Mouse (Mus musculus) brain, embryonic 14.5 days (tissue): ENCODE measurements at regions not wholly inside any gene's neighbourhood (a gene's known extent, or its start where the extent isn't known, plus 50 kb on each side); places are given as distances from the start of the nearest gene placed in this dataset.

Experiments used
- DNase-seq: peaks from one replicate; pipeline ENCODE4 v3.0.0-alpha.2; 2011; ENCODE audit warnings: low read depth
- CTCF ChIP-seq: fragments of 200-500 bp; IDR thresholded peaks from 2 replicates; pipeline ENCODE4 v1.5.1; 2012; ENCODE audit warnings: inconsistent platforms, mild to moderate bottlenecking, moderate library complexity, borderline replicate concordance; ENCODE audit not compliant: insufficient read depth, insufficient read length; ENCODE audit errors: extremely low read depth
- POLR2A ChIP-seq: fragments of 200-500 bp; IDR thresholded peaks from 2 replicates; pipeline ENCODE4 v1.6.1; 2012; ENCODE audit warnings: mild to moderate bottlenecking, inconsistent platforms, borderline replicate concordance; ENCODE audit not compliant: poor library complexity, insufficient read depth, insufficient read length, severe bottlenecking; ENCODE audit errors: extremely low read depth

- TF ChIP-seq CTCF (no peak), POLR2A (no peak)
- DNase-seq: peak; percentile 80
These were observed 321.4 kb downstream of the Lmx1a start for GRCm38 (mm10) chr1:168010416-168010815.

GRCm38 (mm10) chr1:168012069-168012468, 323.0 kb downstream of the Lmx1a start:
- DNase-seq: no peak
- TF ChIP-seq CTCF (no peak), POLR2A (no peak)

- DNase-seq: no peak
- TF ChIP-seq CTCF (no peak), POLR2A (no peak)
These were observed 323.6 kb downstream of the Lmx1a start for GRCm38 (mm10) chr1:168012611-168013010.

GRCm38 (mm10) chr1:168016375-168016890, 327.4 kb downstream of the Lmx1a start:
- no peak for DNase-seq

GRCm38 (mm10) chr1:168026481-168026880, 337.4 kb downstream of the Lmx1a start:
- no peak for DNase-seq
- TF ChIP-seq POLR2A: no peak
- no peak for TF ChIP-seq CTCF

More at GRCm38 (mm10) chr1:168016375-168016890, 327.4 kb downstream of the Lmx1a start:
- TF ChIP-seq CTCF (no peak), POLR2A (no peak)

- peak; percentile 81 for DNase-seq
- TF ChIP-seq CTCF (no peak), POLR2A (no peak)
These were observed 355.7 kb downstream of the Lmx1a start for GRCm38 (mm10) chr1:168044765-168045164.

GRCm38 (mm10) chr1:168046347-168046746, 357.3 kb downstream of the Lmx1a start:
- peak; percentile 97 for DNase-seq
- TF ChIP-seq CTCF (no peak), POLR2A (no peak)

- TF ChIP-seq CTCF (no peak), POLR2A (no peak)
- peak; percentile 86 for DNase-seq
These were observed 357.7 kb downstream of the Lmx1a start for GRCm38 (mm10) chr1:168046749-168047148.

GRCm38 (mm10) chr1:168049965-168050364, 360.9 kb downstream of the Lmx1a start:
- TF ChIP-seq POLR2A (no peak), CTCF (no peak)
- no peak for DNase-seq

GRCm38 (mm10) chr1:168056479-168056878, 367.4 kb downstream of the Lmx1a start:
- TF ChIP-seq POLR2A: no peak
- no peak for TF ChIP-seq CTCF
- DNase-seq: peak; percentile 30

- TF ChIP-seq POLR2A: no peak
- no peak for TF ChIP-seq CTCF
- peak; percentile 18 for DNase-seq
These were observed 368.4 kb downstream of the Lmx1a start for GRCm38 (mm10) chr1:168057479-168057878.

- TF ChIP-seq POLR2A (no peak), CTCF (no peak)
- DNase-seq: peak; percentile 83
These were observed 369.7 kb downstream of the Lmx1a start for GRCm38 (mm10) chr1:168058769-168059168.

GRCm38 (mm10) chr1:168064065-168064664, 367.9 kb downstream of the Pbx1 start:
- TF ChIP-seq POLR2A (no peak), CTCF (no peak)
- no peak for DNase-seq
